Comparison of ENCODE assay signal across 23 mouse cellular contexts in the genomic region with DNA sequence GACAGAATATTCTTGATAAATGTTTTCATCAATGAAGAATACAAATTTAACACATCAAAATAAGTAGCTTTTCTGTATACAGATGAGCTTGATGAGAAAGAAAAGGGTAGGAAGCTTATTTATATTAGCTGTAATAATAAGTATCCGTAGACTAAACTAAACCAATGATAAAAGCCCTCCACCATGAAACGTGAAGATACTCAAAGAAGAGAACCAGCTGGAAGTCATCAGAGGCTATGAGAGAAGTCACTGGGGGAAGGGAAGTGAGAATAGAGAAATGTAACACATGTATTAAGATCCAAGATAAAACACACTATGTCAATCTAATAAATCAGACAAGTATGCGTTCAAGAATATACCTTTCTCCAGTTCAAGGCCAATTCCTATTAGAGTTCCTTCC.
A peak's percentile ranks its signal among the peaks of the same experiment; 100 is the strongest.
DNase-seq lines count a peak whose midpoint lies in the region; ATAC-seq and TF ChIP-seq lines count a peak whose summit lies in the region.
"Had no signal": no experiment of that assay in that cellular context is flagged by ENCODE, and none has a peak within 500 bp of the region (broad histone marks: within the 10 kb centered on the region; RNA-seq: fewer than 3 reads in every experiment).

No protein-coding gene starts in this region.

- no peak for ATAC-seq in midbrain, embryonic 11.5 days (ENCODE audit: low FRiP score)
- no peak for ATAC-seq in midbrain, embryonic 14.5 days (ENCODE audit: low FRiP score, low TSS enrichment)
- no peak for ATAC-seq in forebrain, postnatal 0 days
- ATAC-seq: activated CD4-positive, CD25-positive, alpha-beta regulatory T cell, adult 4 months; CD4-positive, CD25-positive, alpha-beta regulatory T cell, adult 4 months; forebrain, embryonic 13.5 days; forebrain, embryonic 15.5 days; Patski had no signal

- no peak overlapping the region for H3K4me3 ChIP-seq in midbrain, embryonic 11.5 days (ENCODE audit: low read depth, low read length)
- no peak overlapping the region for H3K4me3 ChIP-seq in midbrain, embryonic 14.5 days (replicated peaks; ENCODE audit: low read depth, low read length)
- H3K4me3 ChIP-seq in forebrain, postnatal 0 days (ENCODE audit: low read depth, low read length): no peak overlapping the region
- H3K4me3 ChIP-seq: embryonic facial prominence, embryonic 10.5 days; embryonic facial prominence, embryonic 12.5 days; forebrain, embryonic 13.5 days; forebrain, embryonic 15.5 days had no signal

- no peak overlapping the region for H3K4me2 ChIP-seq in midbrain, embryonic 11.5 days
- no peak overlapping the region for H3K4me2 ChIP-seq in midbrain, embryonic 14.5 days (ENCODE audit: low read length)
- no peak overlapping the region for H3K4me2 ChIP-seq in forebrain, postnatal 0 days (ENCODE audit: low read depth)
- H3K4me2 ChIP-seq: embryonic facial prominence, embryonic 12.5 days; forebrain, embryonic 13.5 days; forebrain, embryonic 15.5 days had no signal

- no peaks in the 10 kb centered on the region for H3K9me3 ChIP-seq in midbrain, embryonic 11.5 days (ENCODE audit: control insufficient read depth, low read length)
- no peaks in the 10 kb centered on the region for H3K9me3 ChIP-seq in midbrain, embryonic 14.5 days (ENCODE audit: control insufficient read depth, low read length)
- no peaks in the 10 kb centered on the region for H3K9me3 ChIP-seq in forebrain, postnatal 0 days (ENCODE audit: low read length)
- H3K9me3 ChIP-seq: embryonic facial prominence, embryonic 10.5 days; embryonic facial prominence, embryonic 12.5 days; forebrain, embryonic 13.5 days; forebrain, embryonic 15.5 days; G1E had no signal

- WGBS in midbrain, embryonic 11.5 days: 86% methylated on average over 3 of the region's 3 CpGs
- 90% methylated on average over 3 of the region's 3 CpGs for WGBS in midbrain, embryonic 14.5 days
- 85% methylated on average over 3 of the region's 3 CpGs for WGBS in forebrain, postnatal 0 days

- no peak overlapping the region for H3K27ac ChIP-seq in midbrain, embryonic 11.5 days (ENCODE audit: low read depth, low read length)
- H3K27ac ChIP-seq in midbrain, embryonic 14.5 days (replicated peaks; ENCODE audit: low read depth, low read length): no peak overlapping the region
- H3K27ac ChIP-seq in forebrain, postnatal 0 days (ENCODE audit: low read depth, low read length): no peak overlapping the region
- H3K27ac ChIP-seq: embryonic facial prominence, embryonic 10.5 days; embryonic facial prominence, embryonic 12.5 days; forebrain, embryonic 13.5 days; forebrain, embryonic 15.5 days had no signal

- H3K9ac ChIP-seq in midbrain, embryonic 11.5 days (ENCODE audit: low read length): no peak overlapping the region
- H3K9ac ChIP-seq in midbrain, embryonic 14.5 days (replicated peaks; ENCODE audit: low read length): no peak overlapping the region
- no peak overlapping the region for H3K9ac ChIP-seq in forebrain, postnatal 0 days
- H3K9ac ChIP-seq: embryonic facial prominence, embryonic 12.5 days; forebrain, embryonic 13.5 days; forebrain, embryonic 15.5 days had no signal

- no peaks in the 10 kb centered on the region for H3K27me3 ChIP-seq in midbrain, embryonic 11.5 days (ENCODE audit: control insufficient read depth, insufficient read depth, low read length)
- no peaks in the 10 kb centered on the region for H3K27me3 ChIP-seq in midbrain, embryonic 14.5 days (ENCODE audit: control insufficient read depth, insufficient read depth, low read length)
- H3K27me3 ChIP-seq in forebrain, postnatal 0 days (ENCODE audit: insufficient read depth, low read length): no peaks in the 10 kb centered on the region
- H3K27me3 ChIP-seq: CH12.LX; embryonic facial prominence, embryonic 12.5 days; forebrain, embryonic 13.5 days; forebrain, embryonic 15.5 days; Patski had no signal

- peak; percentile 9 for DNase-seq in embryo, embryonic 10 days (ENCODE audit: low spot score)
- DNase-seq in embryo, embryonic 9.5 days (ENCODE audit: extremely low spot score): no peak
- DNase-seq in midbrain, embryonic 11.5 days (ENCODE audit: low spot score, missing footprints): peak; percentile 47
- no peak for DNase-seq in midbrain, embryonic 14.5 days
- DNase-seq in forebrain, postnatal 0 days: no peak
- DNase-seq: adrenal gland, adult 8-10 months; adrenal gland, postnatal 14 days; adrenal gland, postnatal 36 days; B cell, adult 2 months; cerebellum, adult 11-12 months; cerebellum, adult 2 months; cerebellum, adult 9-10 months; cerebellum, postnatal 10 days; cerebellum, postnatal 25 days had no signal

- H3K4me1 ChIP-seq in midbrain, embryonic 11.5 days (ENCODE audit: control insufficient read depth, insufficient read depth, low read length): no peaks in the 10 kb centered on the region
- no peaks in the 10 kb centered on the region for H3K4me1 ChIP-seq in midbrain, embryonic 14.5 days (ENCODE audit: control insufficient read depth, insufficient read depth, low read length)
- H3K4me1 ChIP-seq in forebrain, postnatal 0 days (ENCODE audit: insufficient read depth): no peaks in the 10 kb centered on the region
- H3K4me1 ChIP-seq: embryonic facial prominence, embryonic 10.5 days; embryonic facial prominence, embryonic 12.5 days; forebrain, embryonic 13.5 days; forebrain, embryonic 15.5 days had no signal

- no peak for TF ChIP-seq CTCF in forebrain, postnatal 0 days (IDR thresholded peaks at IDR 0.05; ENCODE audit: low read depth)

- no peaks in the 10 kb centered on the region for H3K36me3 ChIP-seq in midbrain, embryonic 11.5 days (ENCODE audit: control insufficient read depth, insufficient read depth, low read length)
- no peaks in the 10 kb centered on the region for H3K36me3 ChIP-seq in midbrain, embryonic 14.5 days (ENCODE audit: control insufficient read depth, insufficient read depth, low read length)
- no peaks in the 10 kb centered on the region for H3K36me3 ChIP-seq in forebrain, postnatal 0 days (ENCODE audit: insufficient read depth)
- H3K36me3 ChIP-seq: embryonic facial prominence, embryonic 10.5 days; embryonic facial prominence, embryonic 12.5 days; forebrain, embryonic 15.5 days; G1E had no signal

Comparison
In these comparisons a context has a peak if more than half of its experiments do, and no peak if none do; other contexts are left out.
1. DNase-seq: peak in embryo, embryonic 10 days (single experiment) and midbrain, embryonic 11.5 days (single experiment); none in embryo, embryonic 9.5 days (single experiment), midbrain, embryonic 14.5 days (single experiment) and forebrain, postnatal 0 days (single experiment).